Mouse (Mus musculus) neural tube, embryonic 10.5 days (tissue): ENCODE measurements around the gene Prr12.

Source experiments
- DNase-seq: peaks from one replicate; pipeline ENCODE4 v3.0.0-alpha.2; 2017; ENCODE audit warnings: low spot score; ENCODE audit errors: extremely low spot score

Prr12 gene

GRCm38 (mm10) chr7:45000539-45001114, 52.1 kb downstream of the Prr12 start:
- DNase-seq = no peak

GRCm38 (mm10) chr7:44999753-45000152, 52.9 kb downstream of the Prr12 start:
- no peak for DNase-seq

- peak; percentile 48 for DNase-seq
Measured at GRCm38 (mm10) chr7:44998501-44998955, 54.2 kb downstream of the Prr12 start, which contains the start of gene Bcl2l12. Bcl2l12 (minus strand) TSS chr7:44998712.

- DNase-seq = no peak
Measured at GRCm38 (mm10) chr7:44997940-44998428, 54.7 kb downstream of the Prr12 start.

GRCm38 (mm10) chr7:44997231-44997939, 55.3 kb downstream of the Prr12 start, which contains the start of gene Irf3:
Irf3 (plus strand) TSS chr7:44997648.
- peak; percentile 95 for DNase-seq

GRCm38 (mm10) chr7:44996672-44997071, 56.0 kb downstream of the Prr12 start:
- DNase-seq = no peak

GRCm38 (mm10) chr7:44986879-44987718, 65.6 kb downstream of the Prr12 start:
- DNase-seq = peak; percentile 84

GRCm38 (mm10) chr7:44986192-44986878, 66.3 kb downstream of the Prr12 start, which contains the start of gene Prmt1:
Prmt1 (minus strand) TSS chr7:44986568.
- peak; percentile 94 for DNase-seq

- DNase-seq = peak; percentile 88
Measured at GRCm38 (mm10) chr7:44985595-44986191, 67.0 kb downstream of the Prr12 start.

GRCm38 (mm10) chr7:44984833-44985164, 67.9 kb downstream of the Prr12 start:
- DNase-seq = no peak

- DNase-seq = no peak
Measured at GRCm38 (mm10) chr7:44983944-44984832, 68.5 kb downstream of the Prr12 start.

- DNase-seq = peak; percentile 88
Measured at GRCm38 (mm10) chr7:44983085-44983484, 69.6 kb downstream of the Prr12 start.

- no peak for DNase-seq
Measured at GRCm38 (mm10) chr7:44981539-44981938, 71.1 kb downstream of the Prr12 start.

- DNase-seq = no peak
Measured at GRCm38 (mm10) chr7:44978300-44978699, 74.4 kb downstream of the Prr12 start.
